Mouse (Mus musculus) embryonic facial prominence, embryonic 13.5 days (tissue): ENCODE data around the gene Hnrnpr. TPM values are rescaled to one million over a fixed set of nuclear protein-coding genes. Genes with fewer than 3 reads are reported as not detected.

Experiments
- ATAC-seq: fragments of 200-750 bp; cut with Nextera tagmentation; 2 replicates; pipeline ENCODE4 v1.8.0; 2017; ENCODE audit warnings: low read depth; ENCODE audit not compliant: insufficient number of reproducible peaks, insufficient read depth, low FRiP score, low TSS enrichment
- H3K27ac ChIP-seq: fragments of 300-500 bp; sonication (generic); 2 replicates; pipeline ENCODE4 v1.5.1; 2015; ENCODE audit warnings: moderate library complexity, mild to moderate bottlenecking, inconsistent platforms
- H3K27me3 ChIP-seq: fragments of 300-500 bp; sonication (generic); 2 replicates; pipeline ENCODE4 v1.6.1; 2015; ENCODE audit warnings: mild to moderate bottlenecking, inconsistent platforms
- H3K36me3 ChIP-seq: fragments of 300-500 bp; sonication (generic); 2 replicates; pipeline ENCODE4 v1.6.1; 2015; ENCODE audit warnings: mild to moderate bottlenecking, inconsistent platforms
- H3K4me1 ChIP-seq: fragments of 300-500 bp; sonication (generic); 2 replicates; pipeline ENCODE4 v1.6.1; 2015; ENCODE audit warnings: inconsistent platforms
- H3K4me2 ChIP-seq: fragments of 300-500 bp; sonication (generic); 2 replicates; pipeline ENCODE4 v1.6.1; 2015; ENCODE audit warnings: moderate library complexity, mild to moderate bottlenecking, inconsistent platforms
- H3K4me3 ChIP-seq: fragments of 300-500 bp; sonication (generic); 2 replicates; pipeline ENCODE4 v1.5.1; 2015; ENCODE audit warnings: mild to moderate bottlenecking, inconsistent platforms
- H3K9ac ChIP-seq: fragments of 300-500 bp; sonication (generic); 2 replicates; pipeline ENCODE4 v1.6.1; 2015; ENCODE audit warnings: mild to moderate bottlenecking, inconsistent platforms
- H3K9me3 ChIP-seq: fragments of 300-500 bp; sonication (generic); 2 replicates; pipeline ENCODE4 v1.6.1; 2016; ENCODE audit warnings: inconsistent platforms
- WGBS: fragments of 180-500 bp; shearing (Covaris S2); methylation state at CpG from one replicate; pipeline ENCODE4 v1.1.7; 2015; ENCODE audit warnings: mixed read lengths; 5-methylcytosine and 5-hydroxymethylcytosine counted together
- polyA plus RNA-seq: library from polyadenylated mRNA; unstranded; fragments of >200 nt; fragmentation: Nextera tagmentation; extraction: Ambion mirVana; gene quantifications from 2 replicates; pipeline ENCODE4 v1.2.1, GENCODE M21; 2015

The Hnrnpr gene
- polyA plus RNA-seq, 1 experiment from 2014 or later: 256 TPM

DNA sequence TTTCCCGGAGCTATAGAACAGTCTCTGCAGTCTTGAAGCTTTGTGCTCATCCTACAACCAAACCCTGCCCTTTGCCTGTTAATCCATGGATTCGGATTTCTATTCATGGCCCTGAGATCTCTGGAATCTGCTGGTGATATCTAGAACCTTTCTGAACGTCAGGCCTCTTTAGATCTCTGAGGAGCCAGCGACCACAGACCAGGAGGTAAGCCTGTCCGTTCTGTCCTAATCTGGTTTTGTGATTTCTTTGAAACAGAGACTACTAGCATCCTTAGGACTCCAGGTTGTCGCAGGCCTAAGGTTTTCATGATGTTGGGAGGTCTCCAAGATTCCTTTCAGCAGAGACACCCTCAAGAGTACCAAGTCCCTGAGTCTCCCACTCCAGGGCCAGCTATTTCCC, 25.9 kb upstream of the Hnrnpr start:
- Histone ChIP-seq H3K9me3 (no peaks in the 10 kb centered on the region), H3K27me3 (peaks cover 12% of the 10 kb centered on the region), H3K27ac (peak overlapping the region; percentile 94), H3K4me1 (peaks cover 38% of the 10 kb centered on the region), H3K9ac (peak overlapping the region; percentile 81), H3K4me2 (peak overlapping the region; percentile 91), H3K4me3 (peak overlapping the region; percentile 75), H3K36me3 (peaks cover 29% of the 10 kb centered on the region)
- ATAC-seq: no peak; the same call in 1 of the 2 replicates
- WGBS: 28% methylated on average over 6 of the region's 6 CpGs

- Histone ChIP-seq H3K9ac (peak overlapping the region; percentile 81), H3K36me3 (peaks cover 34% of the 10 kb centered on the region), H3K4me1 (peaks cover 38% of the 10 kb centered on the region), H3K27ac (peak overlapping the region; percentile 94), H3K27me3 (peaks cover 17% of the 10 kb centered on the region), H3K4me3 (peak overlapping the region; percentile 75), H3K4me2 (peak overlapping the region; percentile 91), H3K9me3 (no peaks in the 10 kb centered on the region)
- WGBS: under 1% methylated on average over 25 of the region's 25 CpGs
- peak; percentile 94 for ATAC-seq
Measured at GRCm38 (mm10) chr4:136285348-136285810, 25.4 kb upstream of the Hnrnpr start.

GRCm38 (mm10) chr4:136285811-136286371, 24.9 kb upstream of the Hnrnpr start:
- Histone ChIP-seq H3K9ac (peak overlapping the region; percentile 81), H3K9me3 (no peaks in the 10 kb centered on the region), H3K4me2 (peak overlapping the region; percentile 91), H3K4me3 (peak overlapping the region; percentile 75), H3K27me3 (peaks cover 21% of the 10 kb centered on the region), H3K36me3 (peaks cover 39% of the 10 kb centered on the region), H3K27ac (peak overlapping the region; percentile 94), H3K4me1 (peaks cover 38% of the 10 kb centered on the region)
- peak; percentile 79 for ATAC-seq
- WGBS: under 1% methylated on average over 29 of the region's 29 CpGs

GRCm38 (mm10) chr4:136289918-136290780, 20.6 kb upstream of the Hnrnpr start:
- H3K9ac ChIP-seq: peak overlapping the region; percentile 8; the same call in 1 of the 2 replicates
- H3K27ac ChIP-seq: no peak overlapping the region
- H3K9me3 ChIP-seq: no peaks in the 10 kb centered on the region
- peaks cover 21% of the 10 kb centered on the region for H3K27me3 ChIP-seq
- no peak overlapping the region for H3K4me2 ChIP-seq
- WGBS: 44% methylated on average over 66 of the region's 66 CpGs
- peaks cover 77% of the 10 kb centered on the region for H3K36me3 ChIP-seq
- ATAC-seq: no peak
- no peak overlapping the region for H3K4me3 ChIP-seq
- H3K4me1 ChIP-seq: peaks cover 13% of the 10 kb centered on the region

DNA sequence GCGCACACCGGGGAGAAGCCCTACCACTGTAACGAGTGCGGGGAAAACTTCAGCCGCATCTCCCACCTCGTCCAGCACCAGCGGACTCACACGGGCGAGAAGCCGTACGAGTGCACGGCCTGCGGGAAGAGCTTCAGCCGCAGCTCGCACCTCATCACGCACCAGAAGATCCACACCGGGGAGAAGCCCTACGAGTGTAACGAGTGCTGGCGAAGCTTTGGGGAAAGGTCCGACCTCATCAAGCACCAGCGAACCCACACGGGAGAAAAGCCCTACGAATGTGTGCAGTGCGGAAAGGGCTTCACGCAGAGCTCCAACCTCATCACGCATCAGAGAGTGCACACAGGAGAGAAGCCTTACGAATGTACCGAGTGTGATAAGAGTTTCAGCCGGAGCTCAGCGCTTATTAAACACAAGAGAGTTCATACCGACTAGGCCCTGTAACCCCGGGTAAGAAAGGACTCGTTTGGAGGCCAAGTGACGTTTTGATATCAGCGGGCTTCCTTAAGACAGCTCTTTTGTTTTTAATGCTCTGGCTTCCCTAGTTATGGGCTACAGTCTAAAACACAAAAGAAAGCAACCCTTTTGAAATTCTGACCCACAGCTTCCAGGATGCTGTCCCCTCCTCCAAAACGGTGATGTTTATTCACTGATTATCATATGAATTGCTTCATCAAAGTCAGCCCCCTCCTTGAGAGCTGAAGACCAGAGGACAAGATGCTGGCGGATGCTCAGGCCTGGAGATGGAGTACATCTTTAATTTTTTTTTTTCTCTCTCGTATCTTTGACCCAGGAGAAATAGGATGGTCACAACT, 19.8 kb upstream of the Hnrnpr start:
- 68% methylated on average over 39 of the region's 39 CpGs for WGBS
- Histone ChIP-seq H3K4me3 (no peak overlapping the region), H3K36me3 (peaks cover 78% of the 10 kb centered on the region), H3K4me2 (no peak overlapping the region), H3K9ac (peak overlapping the region; percentile 8; the same call in 1 of the 2 replicates), H3K9me3 (no peaks in the 10 kb centered on the region), H3K27me3 (peaks cover 21% of the 10 kb centered on the region), H3K4me1 (peaks cover 13% of the 10 kb centered on the region), H3K27ac (no peak overlapping the region)
- ATAC-seq: no peak

DNA sequence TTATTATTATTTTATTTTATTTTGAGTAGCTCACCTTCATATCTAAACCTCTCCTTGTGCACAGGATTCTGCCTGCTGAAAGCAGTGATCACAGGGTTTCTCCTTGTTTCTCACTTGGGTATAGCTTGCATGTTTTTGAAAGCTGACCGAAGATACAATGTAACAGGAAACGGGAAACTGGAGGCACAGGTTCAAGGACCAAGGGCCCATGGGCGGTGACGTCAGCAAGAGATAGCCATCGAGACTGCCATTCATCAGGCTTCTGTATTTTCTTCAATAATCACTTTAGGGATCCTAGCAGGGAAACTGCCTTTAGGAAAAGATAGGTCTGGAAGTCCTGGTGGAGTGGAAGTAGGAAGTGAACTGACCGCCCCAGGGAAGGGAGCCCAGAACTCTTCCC, 19.1 kb upstream of the Hnrnpr start:
- H3K4me2 ChIP-seq: no peak overlapping the region
- peaks cover 8% of the 10 kb centered on the region for H3K4me1 ChIP-seq
- H3K9me3 ChIP-seq: no peaks in the 10 kb centered on the region
- H3K36me3 ChIP-seq: peaks cover 81% of the 10 kb centered on the region
- peaks cover 21% of the 10 kb centered on the region for H3K27me3 ChIP-seq
- no peak overlapping the region for H3K4me3 ChIP-seq
- WGBS: 90% methylated on average over 6 of the region's 6 CpGs
- no peak overlapping the region for H3K27ac ChIP-seq
- no peak for ATAC-seq
- no peak overlapping the region for H3K9ac ChIP-seq

DNA sequence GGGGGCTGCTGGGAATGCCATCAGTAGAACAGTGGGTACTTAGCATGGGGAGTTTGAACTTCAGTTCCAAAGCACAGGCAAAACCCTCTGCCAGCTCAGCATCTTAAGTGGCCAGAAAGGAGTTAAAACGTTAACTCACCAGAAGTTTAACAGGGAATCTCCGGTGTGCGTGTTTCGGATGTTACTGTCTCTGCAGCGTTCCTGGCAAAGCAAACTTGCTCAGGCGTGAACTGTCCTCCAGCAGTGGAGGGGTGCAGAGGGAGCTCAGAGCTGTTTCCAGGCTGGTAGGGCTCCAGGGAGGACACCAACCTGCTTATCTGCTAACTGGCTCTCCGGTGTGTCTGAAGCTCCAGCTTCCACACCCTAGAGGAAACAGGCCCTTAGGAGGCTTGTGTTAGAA, 14.8 kb upstream of the Hnrnpr start:
- Histone ChIP-seq H3K36me3 (peaks cover 42% of the 10 kb centered on the region), H3K4me2 (no peak overlapping the region), H3K27me3 (no peaks in the 10 kb centered on the region), H3K4me3 (no peak overlapping the region), H3K9ac (no peak overlapping the region), H3K27ac (no peak overlapping the region), H3K9me3 (0 out of 2 replicates have a peak, but pooled peaks cover 2% of the 10 kb centered on the region), H3K4me1 (no peaks in the 10 kb centered on the region)
- WGBS: 66% methylated on average over 7 of the region's 7 CpGs
- ATAC-seq: no peak

GRCm38 (mm10) chr4:136302462-136302861, 8.3 kb upstream of the Hnrnpr start:
- no peak for ATAC-seq
- no peak overlapping the region for H3K4me3 ChIP-seq
- no peak overlapping the region for H3K27ac ChIP-seq
- no peak overlapping the region for H3K4me2 ChIP-seq
- H3K9ac ChIP-seq: no peak overlapping the region
- H3K9me3 ChIP-seq: 0 out of 2 replicates have a peak, but pooled peaks cover 2% of the 10 kb centered on the region
- H3K4me1 ChIP-seq: no peaks in the 10 kb centered on the region
- H3K36me3 ChIP-seq: no peaks in the 10 kb centered on the region
- WGBS: 81% methylated on average over 4 of the region's 4 CpGs
- no peaks in the 10 kb centered on the region for H3K27me3 ChIP-seq

GRCm38 (mm10) chr4:136304181-136304580, 6.6 kb upstream of the Hnrnpr start:
- no peak overlapping the region for H3K9ac ChIP-seq
- H3K4me3 ChIP-seq: no peak overlapping the region
- no peaks in the 10 kb centered on the region for H3K36me3 ChIP-seq
- no peak overlapping the region for H3K4me2 ChIP-seq
- ATAC-seq: no peak
- no peak overlapping the region for H3K27ac ChIP-seq
- H3K9me3 ChIP-seq: 0 out of 2 replicates have a peak, but pooled peaks cover 2% of the 10 kb centered on the region
- H3K4me1 ChIP-seq: peaks cover 2% of the 10 kb centered on the region; the same call in 1 of the 2 replicates
- H3K27me3 ChIP-seq: no peaks in the 10 kb centered on the region
- WGBS: 48% methylated on average over 2 of the region's 2 CpGs

GRCm38 (mm10) chr4:136308355-136308754, 2.4 kb upstream of the Hnrnpr start:
- ATAC-seq: no peak
- Histone ChIP-seq H3K9me3 (no peaks in the 10 kb centered on the region), H3K27ac (no peak overlapping the region), H3K36me3 (no peaks in the 10 kb centered on the region), H3K9ac (no peak overlapping the region), H3K4me2 (no peak overlapping the region), H3K27me3 (no peaks in the 10 kb centered on the region), H3K4me1 (peaks cover 18% of the 10 kb centered on the region), H3K4me3 (no peak overlapping the region)
- 56% methylated on average over 2 of the region's 2 CpGs for WGBS

DNA sequence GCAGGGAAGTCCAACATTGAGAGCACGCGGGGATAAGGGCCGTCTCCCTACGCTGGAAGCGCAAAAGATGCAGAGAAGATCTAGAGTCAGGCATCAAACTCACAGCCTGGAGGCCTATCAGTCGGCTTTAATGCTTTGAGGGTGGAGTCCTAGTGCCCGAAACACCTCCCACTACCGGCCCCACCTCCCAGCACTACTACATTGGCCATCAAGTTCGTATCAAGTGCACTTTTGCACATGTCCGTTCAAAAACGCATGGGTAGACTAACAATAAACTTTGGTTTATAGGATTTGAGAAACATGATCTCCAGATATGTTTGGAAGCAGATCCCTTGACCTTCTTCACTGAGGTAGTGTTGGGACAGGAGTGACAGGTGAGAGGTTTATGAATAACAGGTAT, 962 bp upstream of the Hnrnpr start:
- Histone ChIP-seq H3K4me3 (peak overlapping the region; percentile 100), H3K4me1 (peaks cover 30% of the 10 kb centered on the region), H3K27ac (peak overlapping the region; percentile 94), H3K9me3 (no peaks in the 10 kb centered on the region), H3K9ac (peak overlapping the region; percentile 100), H3K4me2 (peak overlapping the region; percentile 75), H3K36me3 (no peaks in the 10 kb centered on the region), H3K27me3 (no peaks in the 10 kb centered on the region)
- 1% methylated on average over 11 of the region's 11 CpGs for WGBS
- no peak for ATAC-seq
